Mouse (Mus musculus) fibroblast of lung, adult 2 months (primary cell): ENCODE measurements around the gene Acan.

Experiments
- DNase-seq: peaks from one replicate; pipeline ENCODE4 v3.0.0-alpha.2; 2011; ENCODE audit warnings: low read depth

Acan gene

GRCm38 (mm10) chr7:79139891-79140591, 86.8 kb downstream of the Acan start:
- no peak for DNase-seq

- no peak for DNase-seq
Observed at GRCm38 (mm10) chr7:79140897-79141296, 87.6 kb downstream of the Acan start.

GRCm38 (mm10) chr7:79147011-79147837, 93.9 kb downstream of the Acan start:
- no peak for DNase-seq

- DNase-seq, result no peak
Observed at GRCm38 (mm10) chr7:79147931-79148653, 94.8 kb downstream of the Acan start.

- peak; percentile 83 for DNase-seq
Observed at GRCm38 (mm10) chr7:79148711-79149266, 95.5 kb downstream of the Acan start, which contains the start of gene Mfge8. Gene Mfge8 (minus strand): TSS chr7:79149060.

DNA sequence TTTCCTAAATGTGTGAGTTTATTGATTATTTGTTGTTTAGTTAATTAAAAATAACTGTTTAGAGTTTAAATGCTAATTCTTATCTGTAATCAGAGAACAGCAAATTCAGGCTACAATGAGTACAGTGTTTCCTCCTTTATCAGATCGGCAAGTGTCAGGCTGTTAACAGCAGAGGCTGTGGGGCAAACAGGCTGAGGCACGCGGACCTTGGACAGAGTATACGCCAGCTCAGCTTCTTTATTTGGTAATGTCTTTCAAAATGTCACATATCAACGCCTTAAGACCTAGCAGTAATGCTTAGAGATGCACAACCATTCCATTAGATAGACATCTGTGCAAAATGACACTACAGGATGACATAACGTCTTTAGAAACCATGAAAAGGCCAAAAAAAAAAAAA, 96.2 kb downstream of the Acan start:
- no peak for DNase-seq

- no peak for DNase-seq
Observed at GRCm38 (mm10) chr7:79159406-79159805, 106.1 kb downstream of the Acan start.
